Mouse (Mus musculus) forebrain, embryonic 13.5 days (tissue): ENCODE results near the gene Il4ra. TPM values are rescaled to one million over a fixed set of nuclear protein-coding genes. Genes with fewer than 3 reads are reported as not detected.

Source experiments
- polyA plus RNA-seq: library from polyadenylated mRNA; unstranded; fragments of >200 nt; fragmentation: Nextera tagmentation; extraction: Ambion mirVana; gene quantifications from 2 replicates; pipeline ENCODE4 v1.2.1, GENCODE M21; 2015

Gene Il4ra
- polyA plus RNA-seq, 1 experiment from 2014 or later = 2.0 TPM

Other genes starting within 250 kb of the Il4ra start
- 8.4 TPM in 2 replicates for gene Kdm8, start 107.4 kb upstream of the Il4ra start, polyA plus RNA-seq
- 137 TPM in 2 replicates for gene Nsmce1, start 60.5 kb upstream of the Il4ra start, polyA plus RNA-seq
- 0.24 and 0.26 TPM in 2 replicates for gene Il21r, start 51.3 kb downstream of the Il4ra start, polyA plus RNA-seq
- gene Gtf3c1, start 155.7 kb downstream of the Il4ra start, polyA plus RNA-seq = 32.6 and 42.2 TPM in 2 replicates
- gene D430042O09Rik, start 155.8 kb downstream of the Il4ra start, polyA plus RNA-seq = 8.1 TPM in 2 replicates